Mouse (Mus musculus): ENCODE measurements around the gene Tdo2.

Tdo2 gene

GRCm38 (mm10) chr3:81942341-81942740, 33.7 kb downstream of the Tdo2 start:
- no peak for DNase-seq

- no peak for DNase-seq
Observed at GRCm38 (mm10) chr3:81938924-81939323, 37.1 kb downstream of the Tdo2 start.

GRCm38 (mm10) chr3:81933348-81933747, 42.7 kb downstream of the Tdo2 start:
- DNase-seq: no peak

GRCm38 (mm10) chr3:81932141-81933101, 43.6 kb downstream of the Tdo2 start, which contains the start of gene Ctso:
Gene Ctso (plus strand): TSS chr3:81932601.
- peak; percentile 94 to 95 for DNase-seq

GRCm38 (mm10) chr3:81931695-81932094, 44.3 kb downstream of the Tdo2 start:
- DNase-seq: no peak

- DNase-seq: no peak
Observed at GRCm38 (mm10) chr3:81929073-81929472, 46.9 kb downstream of the Tdo2 start.

GRCm38 (mm10) chr3:81926764-81927325, 49.2 kb downstream of the Tdo2 start:
- DNase-seq: peak; percentile 54 to 62

GRCm38 (mm10) chr3:81925856-81926255, 50.1 kb downstream of the Tdo2 start:
- DNase-seq: no peak

GRCm38 (mm10) chr3:81924931-81925330, 51.1 kb downstream of the Tdo2 start:
- peak; percentile 73 to 82 for DNase-seq

GRCm38 (mm10) chr3:81922910-81923309, 53.1 kb downstream of the Tdo2 start:
- DNase-seq: peak; percentile 6 to 27

GRCm38 (mm10) chr3:81919681-81920080, 56.3 kb downstream of the Tdo2 start:
- DNase-seq: no peak

- DNase-seq: no peak
Observed at GRCm38 (mm10) chr3:81918215-81918614, 57.8 kb downstream of the Tdo2 start.

GRCm38 (mm10) chr3:81917354-81917935, 58.6 kb downstream of the Tdo2 start:
- no peak for DNase-seq

GRCm38 (mm10) chr3:81916030-81916686, 59.8 kb downstream of the Tdo2 start:
- DNase-seq: peak; percentile 10 to 25

- DNase-seq: no peak
Observed at GRCm38 (mm10) chr3:81910286-81911036, 65.5 kb downstream of the Tdo2 start.

All from cerebellum, postnatal 10 days (tissue).